8 mouse cellular contexts compared by ENCODE assay signal in genomic region chr3:84304339-84305009, GRCm38 (mm10). TPM values are rescaled to one million over a fixed set of nuclear protein-coding genes. Genes with fewer than 3 reads are reported as not detected.
DNase-seq lines count a peak whose midpoint lies in the region; ATAC-seq lines count a peak whose summit lies in the region.

No protein-coding gene starts in this region.

- 1% methylated on average over 32 of the region's 32 CpGs for WGBS in heart, embryonic 10.5 days
- under 1% methylated on average over 32 of the region's 32 CpGs for WGBS in kidney, embryonic 14.5 days
- WGBS in limb, embryonic 12.5 days: under 1% methylated on average over 32 of the region's 32 CpGs
- WGBS in midbrain, embryonic 12.5 days: under 1% methylated on average over 32 of the region's 32 CpGs
- 2% methylated on average over 32 of the region's 32 CpGs for WGBS in stomach, embryonic 16.5 days

- H3K36me3 ChIP-seq in heart, embryonic 10.5 days: no peaks in the 10 kb centered on the region
- H3K36me3 ChIP-seq in kidney, embryonic 14.5 days (ENCODE audit: control insufficient read depth, insufficient read depth, low read length): no peaks in the 10 kb centered on the region
- H3K36me3 ChIP-seq in limb, embryonic 12.5 days: no peaks in the 10 kb centered on the region
- H3K36me3 ChIP-seq in midbrain, embryonic 12.5 days: peaks cover under 1% of the 10 kb centered on the region; the same call in 1 of the 2 replicates
- no peaks in the 10 kb centered on the region for H3K36me3 ChIP-seq in stomach, embryonic 16.5 days (ENCODE audit: control insufficient read depth, insufficient read depth, low read length)

- peak overlapping the region; percentile 54 for H3K4me2 ChIP-seq in kidney, embryonic 14.5 days (replicated peaks; ENCODE audit: low read depth, low read length)
- H3K4me2 ChIP-seq in limb, embryonic 12.5 days: peak overlapping the region; percentile 73
- H3K4me2 ChIP-seq in midbrain, embryonic 12.5 days (replicated peaks): peak overlapping the region; percentile 79
- H3K4me2 ChIP-seq in stomach, embryonic 16.5 days (ENCODE audit: low read depth, low read length): peak overlapping the region; percentile 90

- H3K4me3 ChIP-seq in heart, embryonic 10.5 days: peak overlapping the region; percentile 59
- peak overlapping the region; percentile 34 for H3K4me3 ChIP-seq in kidney, embryonic 14.5 days (ENCODE audit: low read length)
- H3K4me3 ChIP-seq in limb, embryonic 12.5 days (replicated peaks): peak overlapping the region; percentile 41
- peak overlapping the region; percentile 47 for H3K4me3 ChIP-seq in midbrain, embryonic 12.5 days
- H3K4me3 ChIP-seq in stomach, embryonic 16.5 days (replicated peaks; ENCODE audit: low read length): peak overlapping the region; percentile 43

- H3K27ac ChIP-seq in heart, embryonic 10.5 days: no peak overlapping the region
- H3K27ac ChIP-seq in kidney, embryonic 14.5 days (ENCODE audit: low read depth, low read length): no peak overlapping the region
- H3K27ac ChIP-seq in limb, embryonic 12.5 days: no peak overlapping the region
- peak overlapping the region; percentile 90 for H3K27ac ChIP-seq in midbrain, embryonic 12.5 days (replicated peaks)
- H3K27ac ChIP-seq in stomach, embryonic 16.5 days (ENCODE audit: low read length): no peak overlapping the region

- ATAC-seq in kidney, embryonic 14.5 days (ENCODE audit: low FRiP score, low TSS enrichment): peak; percentile 63; the same call in 1 of the 2 replicates
- peak; percentile 76; the same call in 1 of the 2 replicates for ATAC-seq in limb, embryonic 12.5 days (ENCODE audit: insufficient number of reproducible peaks, insufficient read depth, low FRiP score, low TSS enrichment, low read depth)
- peak; percentile 57 for ATAC-seq in midbrain, embryonic 12.5 days (ENCODE audit: low FRiP score, low read depth)
- peak; percentile 35; the same call in 1 of the 2 replicates for ATAC-seq in stomach, embryonic 16.5 days (ENCODE audit: insufficient read depth, low FRiP score)

- no peaks in the 10 kb centered on the region for H3K9me3 ChIP-seq in heart, embryonic 10.5 days
- H3K9me3 ChIP-seq in kidney, embryonic 14.5 days (ENCODE audit: control insufficient read depth, low read length): peaks cover 3% of the 10 kb centered on the region; the same call in 1 of the 2 replicates
- H3K9me3 ChIP-seq in limb, embryonic 12.5 days: no peaks in the 10 kb centered on the region
- H3K9me3 ChIP-seq in midbrain, embryonic 12.5 days: 0 out of 2 replicates have a peak, but pooled peaks cover 8% of the 10 kb centered on the region
- H3K9me3 ChIP-seq in stomach, embryonic 16.5 days (replicated peaks; ENCODE audit: control insufficient read depth, low read length): peaks cover 4% of the 10 kb centered on the region; the same call in 1 of the 2 replicates

- intact Hi-C loops in heart, postnatal 25 days (cut with DNase I): no loop called here

- peaks cover 71% of the 10 kb centered on the region for H3K27me3 ChIP-seq in heart, embryonic 10.5 days (ENCODE audit: insufficient read depth, poor library complexity, severe bottlenecking)
- H3K27me3 ChIP-seq in kidney, embryonic 14.5 days (ENCODE audit: control insufficient read depth, insufficient read depth, low read length): peaks cover 28% of the 10 kb centered on the region
- peaks cover 60% of the 10 kb centered on the region for H3K27me3 ChIP-seq in limb, embryonic 12.5 days
- H3K27me3 ChIP-seq in midbrain, embryonic 12.5 days: no peaks in the 10 kb centered on the region
- H3K27me3 ChIP-seq in stomach, embryonic 16.5 days (ENCODE audit: control insufficient read depth, insufficient read depth, low read length): peaks cover 25% of the 10 kb centered on the region; the same call in 1 of the 2 replicates

- H3K9ac ChIP-seq in kidney, embryonic 14.5 days (ENCODE audit: low read depth, low read length): no peak overlapping the region
- H3K9ac ChIP-seq in limb, embryonic 12.5 days (replicated peaks): peak overlapping the region; percentile 52
- peak overlapping the region; percentile 71 for H3K9ac ChIP-seq in midbrain, embryonic 12.5 days (replicated peaks)
- peak overlapping the region; percentile 59 for H3K9ac ChIP-seq in stomach, embryonic 16.5 days (ENCODE audit: low read length)

- peaks cover 18% of the 10 kb centered on the region for H3K4me1 ChIP-seq in heart, embryonic 10.5 days
- peaks cover 14% of the 10 kb centered on the region; the same call in 1 of the 2 replicates for H3K4me1 ChIP-seq in kidney, embryonic 14.5 days (ENCODE audit: control insufficient read depth, insufficient read depth, low read length)
- peaks cover 22% of the 10 kb centered on the region for H3K4me1 ChIP-seq in limb, embryonic 12.5 days (replicated peaks)
- H3K4me1 ChIP-seq in midbrain, embryonic 12.5 days: peaks cover 37% of the 10 kb centered on the region
- peaks cover 8% of the 10 kb centered on the region; the same call in 1 of the 2 replicates for H3K4me1 ChIP-seq in stomach, embryonic 16.5 days (ENCODE audit: control insufficient read depth, insufficient read depth, low read length)

- peak; percentile 91 for DNase-seq in heart, adult 11 months
- DNase-seq in heart, postnatal 25 days (ENCODE audit: low spot score): no peak
- peak; percentile 81 for DNase-seq in embryo, embryonic 10 days (ENCODE audit: low spot score)
- no peak for DNase-seq in heart, embryonic 10.5 days (ENCODE audit: low spot score)

RNA-seq across cellular contexts. Expression of gene Trim2, which starts 2.2 kb away (rescaled TPM):
- 1 to 10 TPM; 6.4 to 7.5 TPM for total RNA-seq in heart, postnatal 25 days (2021)
- 7.1 and 8.0 TPM in 2 replicates for polyA plus RNA-seq in heart, embryonic 10.5 days (2016; fragmentation: Nextera tagmentation; extraction: Ambion mirVana)
- polyA plus RNA-seq in kidney, embryonic 14.5 days (2014; fragmentation: Nextera tagmentation; extraction: Ambion mirVana): 21.6 and 32.6 TPM in 2 replicates
- polyA plus RNA-seq in limb, embryonic 12.5 days (2016; fragmentation: Nextera tagmentation; extraction: Ambion mirVana): 17.8 and 18.5 TPM in 2 replicates
- 176 and 184 TPM in 2 replicates for polyA plus RNA-seq in midbrain, embryonic 12.5 days (2016; fragmentation: Nextera tagmentation; extraction: Ambion mirVana)
- polyA plus RNA-seq in stomach, embryonic 16.5 days (2015; fragmentation: Nextera tagmentation; extraction: Ambion mirVana): 33.4 and 39.9 TPM in 2 replicates

Comparison
In these comparisons a context has a peak if more than half of its experiments do, and no peak if none do; other contexts are left out.
1. DNase-seq: peak in heart, adult 11 months (single experiment) and embryo, embryonic 10 days (single experiment); none in heart, postnatal 25 days (single experiment) and heart, embryonic 10.5 days (single experiment).
2. Peak in every context shown above with its lines, with median percentiles within 50 percentile points of each other: H3K4me3 ChIP-seq, ATAC-seq and H3K4me2 ChIP-seq.